Mouse (Mus musculus) v-Abl transformed pro-B cells (cell line): ENCODE data around the gene Trarg1.

Experiments
- in situ Hi-C, 2 experiments: fragments of 400-800 bp; cut with MboI; formaldehyde crosslinking; loops; one replicate each; pipeline ENCODE4 v1.15.1; 2025; ENCODE audit not compliant: unreplicated experiment in 2 of 2

Gene Trarg1

GRCm38 (mm10) chr11:76745921-76746320, 66.3 kb downstream of the Trarg1 start:
- in situ Hi-C loops: no loop called here
